Mouse (Mus musculus) embryonic facial prominence, embryonic 14.5 days (tissue): ENCODE measurements at regions not wholly inside any gene's neighbourhood (a gene's known extent, or its start where the extent isn't known, plus 50 kb on each side); places are given as distances from the start of the nearest gene placed in this dataset.

Experiments
- ATAC-seq: fragments of 200-750 bp; cut with Nextera tagmentation; 2 replicates; pipeline ENCODE4 v1.8.0; 2017; ENCODE audit warnings: low read depth, moderate number of reproducible peaks, moderate TSS enrichment
- DNase-seq: peaks from one replicate; pipeline ENCODE4 v3.0.0-alpha.2; 2015; ENCODE audit warnings: low spot score
- H3K27ac ChIP-seq: fragments of 300-500 bp; sonication (generic); replicated peaks from 2 replicates; pipeline ENCODE4 v1.5.1; 2014; ENCODE audit warnings: low read depth, mild to moderate bottlenecking, low read length, moderate library complexity
- H3K27me3 ChIP-seq: fragments of 300-500 bp; sonication (generic); replicated peaks from 2 replicates; pipeline ENCODE4 v1.6.1; 2014; ENCODE audit warnings: low read length; ENCODE audit not compliant: control insufficient read depth, insufficient read depth
- H3K36me3 ChIP-seq: fragments of 300-500 bp; sonication (generic); 2 replicates; pipeline ENCODE4 v1.6.1; 2014; ENCODE audit warnings: low read length, mixed read lengths; ENCODE audit not compliant: control insufficient read depth, insufficient read depth
- H3K4me1 ChIP-seq: fragments of 300-500 bp; sonication (generic); 2 replicates; pipeline ENCODE4 v1.6.1; 2014; ENCODE audit warnings: antibody characterized with exemption, low read length; ENCODE audit not compliant: control insufficient read depth, insufficient read depth
- H3K4me2 ChIP-seq: fragments of 300-500 bp; sonication (generic); 2 replicates; pipeline ENCODE4 v1.6.1; 2014; ENCODE audit warnings: low read depth, mild to moderate bottlenecking, low read length, moderate library complexity, mixed read lengths
- H3K4me3 ChIP-seq: fragments of 300-500 bp; sonication (generic); 2 replicates; pipeline ENCODE4 v1.5.1; 2014; ENCODE audit warnings: low read depth, mild to moderate bottlenecking, low read length
- H3K9ac ChIP-seq: fragments of 300-500 bp; sonication (generic); 2 replicates; pipeline ENCODE4 v1.6.1; 2014; ENCODE audit warnings: low read depth, mild to moderate bottlenecking, low read length, moderate library complexity, mixed read lengths
- H3K9me3 ChIP-seq: fragments of 300-500 bp; sonication (generic); 2 replicates; pipeline ENCODE4 v1.6.1; 2016; ENCODE audit warnings: low read length; ENCODE audit not compliant: control insufficient read depth
- WGBS: fragments of 180-500 bp; shearing (Covaris S2); extraction: QIAGEN DNeasy Blood & Tissue Kit; methylation state at CpG from one replicate; pipeline ENCODE4 v1.1.7; 2014; 5-methylcytosine and 5-hydroxymethylcytosine counted together

- Histone ChIP-seq H3K9me3 (peaks cover 5% of the 10 kb centered on the region; the same call in 1 of the 2 replicates), H3K9ac (no peak overlapping the region), H3K36me3 (no peaks in the 10 kb centered on the region), H3K4me2 (no peak overlapping the region), H3K4me1 (peaks cover 19% of the 10 kb centered on the region), H3K4me3 (no peak overlapping the region), H3K27me3 (no peaks in the 10 kb centered on the region), H3K27ac (no peak overlapping the region)
- ATAC-seq = no peak
- DNase-seq = no peak
- 93% methylated on average over 9 of the region's 9 CpGs for WGBS
Observed at GRCm38 (mm10) chr17:45881284-45881683, 147.6 kb upstream of the 1600014C23Rik start.

GRCm38 (mm10) chr17:45880761-45881160 lies 147.1 kb upstream of the 1600014C23Rik start:
- Histone ChIP-seq H3K4me1 (peaks cover 14% of the 10 kb centered on the region), H3K4me2 (no peak overlapping the region), H3K4me3 (no peak overlapping the region), H3K9ac (no peak overlapping the region), H3K27ac (no peak overlapping the region), H3K27me3 (no peaks in the 10 kb centered on the region), H3K36me3 (no peaks in the 10 kb centered on the region), H3K9me3 (peaks cover 5% of the 10 kb centered on the region; the same call in 1 of the 2 replicates)
- DNase-seq = no peak
- 87% methylated on average over 6 of the region's 6 CpGs for WGBS
- ATAC-seq = no peak

- WGBS = 42% methylated on average over 6 of the region's 6 CpGs
- Histone ChIP-seq H3K4me1 (0 out of 2 replicates have a peak, but pooled peaks cover 7% of the 10 kb centered on the region), H3K4me2 (no peak overlapping the region), H3K36me3 (no peaks in the 10 kb centered on the region), H3K4me3 (no peak overlapping the region), H3K27me3 (no peaks in the 10 kb centered on the region), H3K9me3 (peaks cover 5% of the 10 kb centered on the region; the same call in 1 of the 2 replicates), H3K9ac (no peak overlapping the region), H3K27ac (no peak overlapping the region)
- DNase-seq = no peak
- ATAC-seq = no peak
Observed at GRCm38 (mm10) chr17:45879478-45880250, 146.0 kb upstream of the 1600014C23Rik start.

DNA sequence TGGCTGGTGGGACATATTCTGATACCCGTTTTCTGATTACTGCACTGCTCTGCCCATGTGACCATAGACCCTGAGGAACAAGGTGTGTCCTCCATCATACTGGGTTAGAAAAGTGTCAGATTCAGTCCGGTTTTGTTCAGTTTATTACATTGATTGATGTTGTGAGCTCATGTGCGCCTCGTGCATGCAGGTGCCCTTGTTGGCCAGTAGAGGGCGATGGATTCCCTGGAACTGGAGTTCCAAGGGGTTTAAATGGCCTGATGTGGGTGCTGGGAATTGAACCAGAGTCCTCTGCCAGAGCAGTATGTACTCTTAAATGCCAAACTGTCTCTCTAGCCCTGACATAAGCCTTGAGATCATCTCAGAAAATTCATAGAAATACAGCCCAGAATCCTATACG lies 144.8 kb upstream of the 1600014C23Rik start:
- H3K4me2 ChIP-seq = no peak overlapping the region
- H3K27ac ChIP-seq = no peak overlapping the region
- no peaks in the 10 kb centered on the region for H3K36me3 ChIP-seq
- no peak overlapping the region for H3K4me3 ChIP-seq
- peaks cover 16% of the 10 kb centered on the region for H3K4me1 ChIP-seq
- WGBS = 86% methylated on average over 6 of the region's 6 CpGs
- peaks cover 5% of the 10 kb centered on the region; the same call in 1 of the 2 replicates for H3K9me3 ChIP-seq
- no peak overlapping the region for H3K9ac ChIP-seq
- peaks cover 9% of the 10 kb centered on the region for H3K27me3 ChIP-seq
- ATAC-seq (no peak), DNase-seq (no peak)

DNA sequence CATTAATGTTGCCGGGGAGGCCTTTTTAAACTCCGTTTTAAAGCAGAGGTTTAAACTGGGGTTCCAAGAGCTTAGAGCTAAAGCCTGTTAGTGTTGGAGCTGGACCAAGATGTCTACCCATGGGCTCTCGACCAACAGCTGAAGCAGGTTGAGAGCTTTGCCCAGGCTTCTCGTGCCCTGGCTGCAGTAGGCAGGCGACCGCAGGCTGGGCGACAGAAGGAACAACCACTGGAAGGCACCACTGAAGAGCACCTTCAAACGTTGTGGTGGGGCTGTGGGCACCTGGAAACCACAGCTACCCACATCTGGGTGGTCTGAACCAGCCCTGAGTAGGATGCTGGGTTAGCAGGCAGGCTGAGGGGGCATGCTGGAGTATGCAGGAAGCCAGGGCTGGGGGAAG lies 141.7 kb upstream of the 1600014C23Rik start:
- Histone ChIP-seq H3K4me1 (peaks cover 28% of the 10 kb centered on the region), H3K27ac (no peak overlapping the region), H3K4me2 (no peak overlapping the region), H3K27me3 (peaks cover 27% of the 10 kb centered on the region), H3K4me3 (no peak overlapping the region), H3K36me3 (no peaks in the 10 kb centered on the region), H3K9me3 (peaks cover 5% of the 10 kb centered on the region; the same call in 1 of the 2 replicates), H3K9ac (no peak overlapping the region)
- DNase-seq (no peak), ATAC-seq (no peak)
- WGBS = 84% methylated on average over 8 of the region's 8 CpGs

- H3K4me1 ChIP-seq = peaks cover 21% of the 10 kb centered on the region
- 24% methylated on average over 8 of the region's 8 CpGs for whole genome bisulfite sequencing
- H3K27ac ChIP-seq = no peak overlapping the region
- peak overlapping the region; percentile 23; the same call in 1 of the 2 replicates for H3K4me2 ChIP-seq
- H3K9me3 ChIP-seq = peaks cover 5% of the 10 kb centered on the region; the same call in 1 of the 2 replicates
- H3K4me3 ChIP-seq = no peak overlapping the region
- H3K9ac ChIP-seq = no peak overlapping the region
- no peaks in the 10 kb centered on the region for H3K36me3 ChIP-seq
- H3K27me3 ChIP-seq = peaks cover 27% of the 10 kb centered on the region
- DNase-seq (no peak), ATAC-seq (no peak)
Observed at GRCm38 (mm10) chr17:45873996-45874395, 140.4 kb upstream of the 1600014C23Rik start.

- Histone ChIP-seq H3K9ac (no peak overlapping the region), H3K27me3 (peaks cover 27% of the 10 kb centered on the region), H3K4me3 (no peak overlapping the region), H3K27ac (no peak overlapping the region), H3K9me3 (peaks cover 1% of the 10 kb centered on the region; the same call in 1 of the 2 replicates), H3K4me2 (peak overlapping the region; percentile 23), H3K36me3 (no peaks in the 10 kb centered on the region), H3K4me1 (peaks cover 21% of the 10 kb centered on the region)
- ATAC-seq (peak; percentile 58), DNase-seq (peak; percentile 75)
- WGBS = 6% methylated on average over 20 of the region's 21 CpGs
Observed at GRCm38 (mm10) chr17:45873200-45873955, 139.7 kb upstream of the 1600014C23Rik start.

DNA sequence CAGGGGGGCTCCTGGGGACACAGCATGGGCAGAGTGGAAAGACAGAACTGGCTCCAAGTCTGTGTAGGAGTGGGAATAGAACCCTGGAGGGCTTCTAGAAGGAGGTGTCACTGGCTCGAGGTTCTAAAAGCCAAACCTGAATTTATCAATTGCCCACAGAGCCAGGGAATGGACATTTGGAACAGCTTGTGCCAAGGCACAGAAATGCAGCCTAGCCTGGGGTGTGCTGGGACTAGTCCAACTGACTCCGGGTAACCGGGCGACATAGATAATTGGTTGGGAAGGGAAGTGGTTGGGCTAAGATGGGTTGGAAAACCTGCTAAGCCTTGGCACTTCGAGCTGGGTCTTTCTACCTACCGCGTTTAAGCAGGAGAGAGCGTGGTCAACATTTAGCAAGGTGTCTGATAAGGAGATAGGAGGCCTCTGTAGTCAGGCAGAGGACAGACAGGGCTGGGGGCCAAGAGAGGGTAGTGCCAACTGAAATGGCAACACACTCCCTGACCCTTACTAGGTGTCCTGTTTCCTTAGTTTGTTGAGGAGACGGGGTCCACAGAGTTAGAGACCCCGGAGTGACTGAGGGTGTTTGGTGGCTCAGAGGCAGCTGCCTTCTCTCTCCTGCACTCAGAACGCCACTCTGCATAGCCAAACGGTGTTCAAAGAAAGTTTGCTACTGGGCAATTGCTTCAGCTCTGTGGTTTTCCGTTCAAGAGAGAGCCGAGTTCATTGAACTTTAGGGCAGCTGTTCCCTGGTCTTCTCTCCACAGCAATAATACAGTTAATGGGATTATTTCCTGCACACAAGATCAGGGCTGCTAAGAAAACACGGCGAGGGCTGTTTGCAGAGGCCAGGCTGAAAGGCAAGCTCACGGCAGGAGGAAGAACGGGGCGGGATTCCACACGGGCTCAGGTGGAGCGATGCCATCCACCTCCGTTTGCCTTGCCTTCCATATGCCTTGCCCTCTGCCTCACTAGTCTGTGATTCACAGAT lies 138.3 kb upstream of the 1600014C23Rik start:
- H3K27me3 ChIP-seq = peaks cover 27% of the 10 kb centered on the region
- no peak overlapping the region for H3K9ac ChIP-seq
- ATAC-seq (peak; percentile 66), DNase-seq (peak; percentile 58)
- H3K4me3 ChIP-seq = no peak overlapping the region
- 42% methylated on average over 22 of the region's 22 CpGs for WGBS
- H3K4me1 ChIP-seq = peaks cover 21% of the 10 kb centered on the region
- H3K4me2 ChIP-seq = peak overlapping the region; percentile 8; the same call in 1 of the 2 replicates
- no peaks in the 10 kb centered on the region for H3K36me3 ChIP-seq
- no peak overlapping the region for H3K27ac ChIP-seq
- no peaks in the 10 kb centered on the region for H3K9me3 ChIP-seq
